Mouse (Mus musculus) stomach, postnatal 0 days (tissue): ENCODE measurements around the gene Mup9. TPM values are rescaled to one million over a fixed set of nuclear protein-coding genes. Genes with fewer than 3 reads are reported as not detected.
"Not testable (repeated sequence)": the region's sequence is repeated elsewhere in the genome, so short reads cannot be mapped to it uniquely, and the experiment has no call there.

Experiments
- ATAC-seq: fragments of 200-750 bp; cut with Nextera tagmentation; 2 replicates; pipeline ENCODE4 v1.8.0; 2017; ENCODE audit not compliant: low FRiP score, low TSS enrichment
- DNase-seq: peaks from one replicate; pipeline ENCODE4 v3.0.0-alpha.2; 2016; ENCODE audit warnings: low spot score
- H3K27ac ChIP-seq: fragments of 300-500 bp; sonication (generic); replicated peaks from 2 replicates; pipeline ENCODE4 v1.5.1; 2014; ENCODE audit warnings: mild to moderate bottlenecking, control low read depth
- H3K27me3 ChIP-seq: fragments of 300-500 bp; sonication (generic); 2 replicates; pipeline ENCODE4 v1.6.1; 2014; ENCODE audit warnings: low read length; ENCODE audit not compliant: control insufficient read depth, insufficient read depth
- H3K36me3 ChIP-seq: fragments of 300-500 bp; sonication (generic); 2 replicates; pipeline ENCODE4 v1.6.1; 2014; ENCODE audit warnings: low read length, mixed read lengths; ENCODE audit not compliant: control insufficient read depth, insufficient read depth
- H3K4me1 ChIP-seq: fragments of 300-500 bp; sonication (generic); replicated peaks from 2 replicates; pipeline ENCODE4 v1.6.1; 2014; ENCODE audit warnings: antibody characterized with exemption; ENCODE audit not compliant: control insufficient read depth, insufficient read depth
- H3K4me2 ChIP-seq: fragments of 300-500 bp; sonication (generic); replicated peaks from 2 replicates; pipeline ENCODE4 v1.6.1; 2014; ENCODE audit warnings: low read depth, mild to moderate bottlenecking, control low read depth, moderate library complexity
- H3K4me3 ChIP-seq: fragments of 300-500 bp; sonication (generic); 2 replicates; pipeline ENCODE4 v1.5.1; 2014; ENCODE audit warnings: low read depth, low read length, control low read depth
- H3K9ac ChIP-seq: fragments of 300-500 bp; sonication (generic); 2 replicates; pipeline ENCODE4 v1.6.1; 2014; ENCODE audit warnings: mild to moderate bottlenecking, low read length, control low read depth, mixed read lengths
- H3K9me3 ChIP-seq: fragments of 300-500 bp; sonication (generic); 2 replicates; pipeline ENCODE4 v1.6.1; 2016; ENCODE audit warnings: low read length; ENCODE audit not compliant: control insufficient read depth
- WGBS: fragments of 180-500 bp; shearing (Covaris S2); extraction: QIAGEN DNeasy Blood & Tissue Kit; methylation state at CpG from one replicate; pipeline ENCODE4 v1.1.7; 2014; 5-methylcytosine and 5-hydroxymethylcytosine counted together
- polyA plus RNA-seq: library from polyadenylated mRNA; unstranded; fragments of >200 nt; fragmentation: Nextera tagmentation; extraction: Ambion mirVana; gene quantifications from 2 replicates; pipeline ENCODE4 v1.2.1, GENCODE M21; 2015

Gene Mup9
- polyA plus RNA-seq, result not detected in 2 replicates

- not testable (repeated sequence) for H3K9me3 ChIP-seq, H3K4me2 ChIP-seq, H3K27me3 ChIP-seq, H3K9ac ChIP-seq, ATAC-seq, H3K4me3 ChIP-seq, H3K27ac ChIP-seq, H3K36me3 ChIP-seq, DNase-seq, H3K4me1 ChIP-seq
- 78% methylated on average over 3 of the region's 3 CpGs for WGBS
These were observed at the start of gene Mup9 for GRCm38 (mm10) chr4:60421852-60422251. Gene Mup9 (minus strand): TSS chr4:60421952.

Other genes starting within 250 kb of the Mup9 start
- not detected in 2 replicates for gene Mup8, start 199.4 kb downstream of the Mup9 start, polyA plus RNA-seq
- gene Mup1, start 80.0 kb upstream of the Mup9 start, polyA plus RNA-seq, result not detected in 2 replicates
- 0.12 TPM in 1 of 2 replicates, not detected in the other for gene Mup10, start 160.2 kb upstream of the Mup9 start, polyA plus RNA-seq
- not detected in 2 replicates for gene Mup11, start 240.5 kb upstream of the Mup9 start, polyA plus RNA-seq